In genomic region chr2:29016599-29017587, GRCm38 (mm10) we compare ENCODE assay signal across 9 mouse cellular contexts. TPM values are rescaled to one million over a fixed set of nuclear protein-coding genes. Genes with fewer than 3 reads are reported as not detected.
DNase-seq lines count a peak whose midpoint lies in the region; ATAC-seq lines count a peak whose summit lies in the region.
"Had no signal": no experiment of that assay in that cellular context is flagged by ENCODE, and none has a peak within 500 bp of the region (broad histone marks: within the 10 kb centered on the region; RNA-seq: fewer than 3 reads in every experiment).

No protein-coding gene starts in this region.

- no peak overlapping the region for H3K27ac ChIP-seq in limb, embryonic 12.5 days
- no peak overlapping the region for H3K27ac ChIP-seq in limb, embryonic 10.5 days
- H3K27ac ChIP-seq in hindbrain, embryonic 12.5 days: peak overlapping the region; percentile 78
- H3K27ac ChIP-seq in neural tube, embryonic 14.5 days (ENCODE audit: low read depth, low read length): peak overlapping the region; percentile 78
- no peak overlapping the region for H3K27ac ChIP-seq in liver, embryonic 12.5 days

- no peaks in the 10 kb centered on the region for H3K9me3 ChIP-seq in limb, embryonic 12.5 days
- no peaks in the 10 kb centered on the region for H3K9me3 ChIP-seq in limb, embryonic 10.5 days (replicated peaks)
- no peaks in the 10 kb centered on the region for H3K9me3 ChIP-seq in hindbrain, embryonic 12.5 days (replicated peaks)
- no peaks in the 10 kb centered on the region for H3K9me3 ChIP-seq in neural tube, embryonic 14.5 days (ENCODE audit: control insufficient read depth, low read length)
- H3K9me3 ChIP-seq in liver, embryonic 12.5 days (replicated peaks): no peaks in the 10 kb centered on the region

- H3K36me3 ChIP-seq in limb, embryonic 12.5 days: no peaks in the 10 kb centered on the region
- H3K36me3 ChIP-seq in limb, embryonic 10.5 days: no peaks in the 10 kb centered on the region
- H3K36me3 ChIP-seq in hindbrain, embryonic 12.5 days: no peaks in the 10 kb centered on the region
- no peaks in the 10 kb centered on the region for H3K36me3 ChIP-seq in neural tube, embryonic 14.5 days (ENCODE audit: control insufficient read depth, insufficient read depth, low read length)
- H3K36me3 ChIP-seq in liver, embryonic 12.5 days: no peaks in the 10 kb centered on the region

- H3K4me3 ChIP-seq in limb, embryonic 12.5 days (replicated peaks): no peak overlapping the region
- no peak overlapping the region for H3K4me3 ChIP-seq in limb, embryonic 10.5 days
- H3K4me3 ChIP-seq in hindbrain, embryonic 12.5 days: no peak overlapping the region
- H3K4me3 ChIP-seq in neural tube, embryonic 14.5 days (ENCODE audit: low read depth, low read length): no peak overlapping the region
- H3K4me3 ChIP-seq in liver, embryonic 12.5 days: no peak overlapping the region
- H3K4me3 ChIP-seq: erythroblast, embryonic 14.5 days had no signal

- peaks cover 9% of the 10 kb centered on the region for H3K4me1 ChIP-seq in limb, embryonic 12.5 days (replicated peaks)
- H3K4me1 ChIP-seq in limb, embryonic 10.5 days: peaks cover 15% of the 10 kb centered on the region; the same call in 1 of the 2 replicates
- peaks cover 16% of the 10 kb centered on the region for H3K4me1 ChIP-seq in hindbrain, embryonic 12.5 days
- peaks cover 27% of the 10 kb centered on the region for H3K4me1 ChIP-seq in neural tube, embryonic 14.5 days (ENCODE audit: control insufficient read depth, insufficient read depth, low read length)
- H3K4me1 ChIP-seq in liver, embryonic 12.5 days: 0 out of 2 replicates have a peak, but pooled peaks cover 5% of the 10 kb centered on the region

- peaks cover 88% of the 10 kb centered on the region for H3K27me3 ChIP-seq in limb, embryonic 12.5 days
- H3K27me3 ChIP-seq in limb, embryonic 10.5 days (ENCODE audit: low read depth, poor library complexity, severe bottlenecking): peaks cover 85% of the 10 kb centered on the region
- H3K27me3 ChIP-seq in hindbrain, embryonic 12.5 days: peaks cover 30% of the 10 kb centered on the region
- no peaks in the 10 kb centered on the region for H3K27me3 ChIP-seq in neural tube, embryonic 14.5 days (ENCODE audit: control insufficient read depth, insufficient read depth, low read length)
- H3K27me3 ChIP-seq in liver, embryonic 12.5 days (replicated peaks): no peaks in the 10 kb centered on the region

- no peak for DNase-seq in limb, embryonic 10.5 days (ENCODE audit: low spot score)
- peak; percentile 76 for DNase-seq in embryo, embryonic 10 days (ENCODE audit: low spot score)
- no peak for DNase-seq in gastrocnemius, postnatal 25 days
- DNase-seq in frontal cortex, postnatal 10 days (ENCODE audit: low spot score in 2 of 2): no peak

- WGBS in limb, embryonic 12.5 days: 50% methylated on average over 27 of the region's 27 CpGs
- WGBS in limb, embryonic 10.5 days: 56% methylated on average over 27 of the region's 27 CpGs
- 47% methylated on average over 27 of the region's 27 CpGs for WGBS in hindbrain, embryonic 12.5 days
- WGBS in neural tube, embryonic 14.5 days: 41% methylated on average over 27 of the region's 27 CpGs
- WGBS in liver, embryonic 12.5 days (ENCODE audit: insufficient replicate concordance): 64% methylated on average over 27 of the region's 27 CpGs

- ATAC-seq in limb, embryonic 12.5 days (ENCODE audit: insufficient number of reproducible peaks, insufficient read depth, low FRiP score, low TSS enrichment, low read depth): no peak
- peak; percentile 83 for ATAC-seq in hindbrain, embryonic 12.5 days (ENCODE audit: low FRiP score)
- peak; percentile 76; the same call in 1 of the 2 replicates for ATAC-seq in neural tube, embryonic 14.5 days (ENCODE audit: low read depth)
- ATAC-seq in liver, embryonic 12.5 days: no peak

- no peak overlapping the region for H3K9ac ChIP-seq in limb, embryonic 12.5 days (replicated peaks)
- H3K9ac ChIP-seq in hindbrain, embryonic 12.5 days: 0 out of 2 replicates have a peak overlapping the region, but pooled peaks have one; percentile 5
- peak overlapping the region; percentile 34 for H3K9ac ChIP-seq in neural tube, embryonic 14.5 days (replicated peaks; ENCODE audit: low read depth, low read length)
- no peak overlapping the region for H3K9ac ChIP-seq in liver, embryonic 12.5 days

- peak overlapping the region; percentile 30 for H3K4me2 ChIP-seq in limb, embryonic 12.5 days
- peak overlapping the region; percentile 29 for H3K4me2 ChIP-seq in hindbrain, embryonic 12.5 days (replicated peaks)
- H3K4me2 ChIP-seq in neural tube, embryonic 14.5 days (ENCODE audit: low read depth, low read length): peak overlapping the region; percentile 12
- no peak overlapping the region for H3K4me2 ChIP-seq in liver, embryonic 12.5 days

RNA-seq across cellular contexts. Expression of gene Cfap77, which starts 38.0 kb away (rescaled TPM):
- 0.41 and 0.46 TPM in 2 replicates for polyA plus RNA-seq in limb, embryonic 12.5 days (2016; fragmentation: Nextera tagmentation; extraction: Ambion mirVana)
- 0.29 and 0.44 TPM in 2 replicates for polyA plus RNA-seq in limb, embryonic 10.5 days (2016; fragmentation: Nextera tagmentation; extraction: Ambion mirVana)
- polyA plus RNA-seq in hindbrain, embryonic 12.5 days (2016; fragmentation: Nextera tagmentation; extraction: Ambion mirVana): 0.40 and 0.82 TPM in 2 replicates
- polyA plus RNA-seq in neural tube, embryonic 14.5 days (2014; fragmentation: Nextera tagmentation; extraction: Ambion mirVana): 0.20 TPM in 1 of 2 replicates, not detected in the other
- not detected for total RNA-seq in gastrocnemius, postnatal 25 days (2021)
- polyA plus RNA-seq in liver, embryonic 12.5 days (2016; fragmentation: Nextera tagmentation; extraction: Ambion mirVana): 0.12 and 0.30 TPM in 2 replicates
- polyA plus RNA-seq: erythroblast, embryonic 14.5 days had no signal

RNA-seq across cellular contexts. Expression of gene Ttf1, which starts 43.2 kb away (rescaled TPM):
- polyA plus RNA-seq in limb, embryonic 12.5 days (2016; fragmentation: Nextera tagmentation; extraction: Ambion mirVana): 12.9 and 13.7 TPM in 2 replicates
- polyA plus RNA-seq in limb, embryonic 10.5 days (2016; fragmentation: Nextera tagmentation; extraction: Ambion mirVana): 10.3 and 12.5 TPM in 2 replicates
- polyA plus RNA-seq in hindbrain, embryonic 12.5 days (2016; fragmentation: Nextera tagmentation; extraction: Ambion mirVana): 11.5 and 12.0 TPM in 2 replicates
- 7.0 and 8.0 TPM in 2 replicates for polyA plus RNA-seq in neural tube, embryonic 14.5 days (2014; fragmentation: Nextera tagmentation; extraction: Ambion mirVana)
- total RNA-seq in gastrocnemius, postnatal 25 days (2021): 1 to 10 TPM; 4.0 to 4.5 TPM
- polyA plus RNA-seq in liver, embryonic 12.5 days (2016; fragmentation: Nextera tagmentation; extraction: Ambion mirVana): 7.9 and 8.4 TPM in 2 replicates

Comparison
In these comparisons a context has a peak if more than half of its experiments do, and no peak if none do; other contexts are left out.
1. ATAC-seq: peak in hindbrain, embryonic 12.5 days (single experiment) and neural tube, embryonic 14.5 days (single experiment); none in limb, embryonic 12.5 days (single experiment) and liver, embryonic 12.5 days (single experiment).
2. H3K27ac ChIP-seq: peak in hindbrain, embryonic 12.5 days (single experiment) and neural tube, embryonic 14.5 days (single experiment); none in limb, embryonic 12.5 days (single experiment), limb, embryonic 10.5 days (single experiment) and liver, embryonic 12.5 days (single experiment).
3. H3K9ac ChIP-seq: peak in hindbrain, embryonic 12.5 days (single experiment) and neural tube, embryonic 14.5 days (single experiment); none in limb, embryonic 12.5 days (single experiment) and liver, embryonic 12.5 days (single experiment).